Mouse (Mus musculus): ENCODE data around the gene Pknox2.
A peak's percentile ranks its signal among the peaks of the same experiment; 100 is the strongest.

Gene Pknox2

DNA sequence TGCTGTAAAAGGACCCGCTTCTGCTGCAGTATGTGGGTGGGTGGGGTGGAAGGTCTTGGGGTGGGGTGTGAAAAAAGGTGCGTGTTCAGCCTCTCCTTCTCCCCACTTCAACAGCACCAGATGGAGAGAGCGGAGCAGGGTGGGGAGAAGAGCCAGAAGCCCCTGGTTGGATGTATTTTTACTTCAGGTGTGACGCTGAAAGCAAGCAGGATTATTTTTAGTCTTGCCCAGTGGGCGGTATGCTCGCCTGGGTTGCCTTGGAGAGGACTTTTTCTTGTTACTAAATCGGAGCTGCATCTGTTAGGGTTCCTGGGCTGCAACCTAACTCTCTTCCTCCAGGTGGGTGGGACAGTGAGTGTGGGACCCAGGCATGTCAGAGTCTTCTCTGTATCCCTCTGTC, 202.4 kb downstream of the Pknox2 start:
- DNase-seq (ENCODE audit: low read depth, low spot score): no peak

DNA sequence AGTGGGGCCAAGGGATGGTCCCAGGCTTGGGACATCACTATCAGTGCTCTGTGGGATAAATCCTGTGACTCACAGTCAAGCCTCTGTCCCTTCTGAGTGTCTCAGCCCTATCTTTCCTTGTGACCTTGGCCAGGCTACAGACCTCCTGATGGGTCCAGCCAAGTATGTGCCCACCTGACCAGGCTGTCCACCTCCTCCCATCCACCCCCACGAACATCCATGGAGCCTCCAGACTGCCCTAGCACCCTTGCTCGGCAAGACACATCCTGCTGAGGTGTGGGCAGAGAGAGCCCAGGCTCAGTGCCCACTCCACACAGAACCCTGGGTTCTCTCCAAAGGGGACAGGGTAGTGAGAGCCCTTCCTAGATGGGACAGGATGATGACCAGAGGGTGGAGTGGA, 204.6 kb downstream of the Pknox2 start:
- no peak for DNase-seq (ENCODE audit: low read depth, low spot score)

GRCm38 (mm10) chr9:36942131-36942530, 205.1 kb downstream of the Pknox2 start:
- DNase-seq (ENCODE audit: low read depth, low spot score): no peak

GRCm38 (mm10) chr9:36941565-36941964, 205.6 kb downstream of the Pknox2 start:
- no peak for DNase-seq (ENCODE audit: low read depth, low spot score)

GRCm38 (mm10) chr9:36938601-36939078, 208.6 kb downstream of the Pknox2 start:
- no peak for DNase-seq (ENCODE audit: low read depth, low spot score)

GRCm38 (mm10) chr9:36933813-36934493, 213.3 kb downstream of the Pknox2 start:
- DNase-seq (ENCODE audit: low read depth, low spot score): peak; percentile 98

GRCm38 (mm10) chr9:36932950-36933812, 214.0 kb downstream of the Pknox2 start:
- DNase-seq (ENCODE audit: low read depth, low spot score): no peak

DNA sequence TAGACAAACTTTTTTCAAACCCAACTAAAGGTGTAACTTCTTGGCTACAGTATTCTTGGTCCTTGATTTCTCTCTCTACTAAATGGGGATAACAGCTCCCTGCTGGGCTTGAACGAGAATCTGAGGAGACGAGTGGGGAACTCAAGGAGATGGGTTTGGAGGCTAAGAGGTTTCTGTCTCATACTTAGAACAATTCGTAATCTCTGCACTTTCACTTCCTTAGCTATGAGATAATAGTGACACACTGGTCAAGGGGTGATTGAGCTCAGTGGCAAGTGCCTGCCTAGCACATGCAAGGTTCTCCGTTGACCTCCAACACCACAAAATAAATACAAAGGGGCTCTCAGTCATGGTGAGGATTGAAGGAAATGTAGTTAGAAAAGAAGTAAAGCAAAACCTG, 215.6 kb downstream of the Pknox2 start:
- DNase-seq (ENCODE audit: low read depth, low spot score): no peak

- no peak for DNase-seq (ENCODE audit: low read depth, low spot score)
Measured at GRCm38 (mm10) chr9:36923753-36924152, 223.5 kb downstream of the Pknox2 start.

DNA sequence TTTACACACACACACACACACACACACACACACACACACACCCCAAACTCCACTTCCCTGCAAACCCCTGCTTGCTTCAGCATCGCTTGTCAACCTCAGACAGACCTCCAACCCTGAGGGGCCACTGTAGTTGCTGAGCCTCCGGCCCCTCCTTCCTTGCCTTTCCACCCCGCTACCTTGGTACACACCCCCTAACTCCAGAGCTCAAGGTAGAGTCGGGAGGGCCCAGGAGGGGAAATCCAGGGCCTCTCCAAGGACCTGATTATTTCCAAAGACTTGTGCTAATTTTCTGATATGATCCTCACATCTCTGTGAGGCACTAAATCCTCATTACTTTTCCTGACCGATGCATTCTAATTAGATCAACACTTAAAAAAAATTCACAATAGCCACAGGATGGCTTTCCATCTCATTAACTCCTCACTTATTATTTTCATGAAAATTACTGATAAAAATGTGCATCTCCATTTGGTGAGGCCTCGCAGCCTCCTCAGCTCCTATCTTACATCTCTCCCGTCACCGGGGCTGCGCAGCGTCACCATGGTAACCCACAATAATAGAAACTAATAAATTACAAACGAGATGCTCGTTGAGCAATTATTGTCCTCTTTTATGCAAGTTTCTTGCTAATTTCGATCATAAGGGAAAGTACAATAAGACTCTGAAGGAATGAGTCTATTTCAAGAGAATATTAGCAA, 225.3 kb downstream of the Pknox2 start:
- no peak for DNase-seq (ENCODE audit: low read depth, low spot score)

- no peak for DNase-seq (ENCODE audit: low read depth, low spot score)
Measured at GRCm38 (mm10) chr9:36919472-36919871, 227.7 kb downstream of the Pknox2 start.

DNA sequence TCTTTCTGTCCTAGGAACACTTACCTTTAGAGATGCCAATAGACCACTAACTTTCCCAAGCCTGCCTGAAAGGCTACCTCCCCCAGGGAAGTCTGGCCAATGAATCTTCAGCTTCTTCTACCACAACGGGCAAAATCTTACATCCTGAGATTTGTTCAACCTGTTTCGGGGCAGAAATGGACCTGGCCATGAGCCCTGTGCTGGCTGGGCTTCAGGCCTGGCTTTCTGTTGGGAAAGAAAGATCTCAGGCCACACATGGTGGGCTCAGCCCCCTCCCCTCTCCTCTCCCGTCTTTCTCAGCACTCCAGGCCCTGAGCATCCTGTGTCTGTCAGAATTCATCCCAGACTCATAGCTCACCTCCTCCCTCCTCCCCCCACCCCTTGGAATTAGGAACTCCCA, 228.6 kb downstream of the Pknox2 start:
- no peak for DNase-seq (ENCODE audit: low read depth, low spot score)

DNA sequence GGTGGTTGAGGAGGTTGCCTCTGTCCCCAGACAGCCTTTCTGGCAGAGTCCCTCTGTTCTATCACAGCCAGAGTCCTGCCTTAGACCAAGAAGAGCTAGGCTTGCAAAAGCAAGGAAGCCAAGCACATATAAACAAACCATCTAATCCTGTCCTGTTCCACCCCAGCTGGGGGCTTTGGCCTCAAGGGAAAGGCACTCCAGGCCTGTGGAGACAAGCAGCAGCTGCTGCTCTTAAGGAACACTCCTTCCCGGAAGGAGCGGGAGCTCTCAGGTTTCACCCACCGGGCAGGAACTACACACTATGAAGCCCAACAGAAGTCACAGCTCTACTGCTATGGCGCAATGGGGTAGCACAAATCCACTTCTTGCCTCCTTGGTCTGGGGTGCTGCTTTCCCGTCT, 230.3 kb downstream of the Pknox2 start:
- peak; percentile 33 for DNase-seq (ENCODE audit: low read depth, low spot score)

GRCm38 (mm10) chr9:36916362-36916761, 230.8 kb downstream of the Pknox2 start:
- DNase-seq (ENCODE audit: low read depth, low spot score): peak; percentile 79

GRCm38 (mm10) chr9:36905452-36905851, 241.8 kb downstream of the Pknox2 start:
- no peak for DNase-seq (ENCODE audit: low read depth, low spot score)

DNA sequence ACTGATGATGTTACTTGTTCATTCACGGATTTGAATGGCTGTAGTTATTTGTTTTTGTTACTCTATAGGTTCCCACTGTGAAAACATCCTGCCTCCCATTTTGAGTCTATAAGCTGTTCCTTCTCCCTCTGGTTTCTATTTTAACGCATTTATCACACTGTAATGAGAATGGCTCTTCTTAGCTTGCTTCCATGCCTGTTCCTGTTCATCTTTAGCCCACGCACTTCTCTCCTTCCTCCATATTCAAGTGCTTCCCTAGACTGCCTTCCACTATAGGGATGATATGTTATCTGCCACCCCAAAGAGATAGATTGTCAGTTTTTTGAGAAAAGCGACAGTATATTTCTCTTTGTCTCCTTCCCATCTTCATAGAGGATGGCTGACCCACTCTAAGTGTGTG, 246.7 kb downstream of the Pknox2 start:
- DNase-seq (ENCODE audit: low read depth, low spot score): no peak

- DNase-seq (ENCODE audit: low read depth, low spot score): no peak
Measured at GRCm38 (mm10) chr9:36898560-36898959, 248.6 kb downstream of the Pknox2 start.

GRCm38 (mm10) chr9:36895009-36895693, 252.1 kb downstream of the Pknox2 start:
- DNase-seq (ENCODE audit: low read depth, low spot score): peak; percentile 75

DNA sequence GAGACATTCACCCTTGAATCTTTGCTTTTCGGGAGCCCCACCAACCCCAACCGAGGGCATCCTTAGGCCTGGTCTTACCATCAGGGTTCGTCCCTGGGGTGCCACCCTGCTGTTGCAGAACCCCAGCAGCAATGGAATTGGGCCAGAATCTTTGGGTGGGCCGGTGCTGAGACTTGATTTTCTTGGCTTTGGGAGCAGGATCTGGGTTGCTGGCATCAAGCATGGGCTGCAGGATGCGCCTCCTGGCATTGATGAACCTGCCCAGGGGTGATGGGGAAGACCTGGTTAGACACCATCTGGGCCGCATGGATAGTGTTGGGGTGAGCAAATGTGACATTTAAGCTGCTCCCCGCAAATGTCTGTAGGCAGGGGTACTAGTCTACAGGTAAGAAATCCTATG, 253.0 kb downstream of the Pknox2 start:
- no peak for DNase-seq (ENCODE audit: low read depth, low spot score)

- no peak for DNase-seq (ENCODE audit: low read depth, low spot score)
Measured at GRCm38 (mm10) chr9:36893413-36893990, 253.7 kb downstream of the Pknox2 start.

- DNase-seq (ENCODE audit: low read depth, low spot score): peak; percentile 80
Measured at GRCm38 (mm10) chr9:36890552-36890951, 256.7 kb downstream of the Pknox2 start.

All from R1 (cell line).